Mouse (Mus musculus) lung, adult 2 months (tissue): ENCODE measurements around the gene Timm50. TPM values are rescaled to one million over a fixed set of nuclear protein-coding genes. Genes with fewer than 3 reads are reported as not detected.

Experiments
- DNase-seq: peaks from one replicate; pipeline ENCODE4 v3.0.0; 2022
- H3K4me1 ChIP-seq: fragments of 200-500 bp; 2 replicates; pipeline ENCODE4 v1.6.1; 2011; ENCODE audit warnings: low read length; ENCODE audit not compliant: control insufficient read depth, insufficient read depth
- H3K4me3 ChIP-seq: fragments of 200-500 bp; replicated peaks from 2 replicates; pipeline ENCODE3; 2011; ENCODE audit warnings: low read depth, mild to moderate bottlenecking, control low read depth, low read length; ENCODE audit errors: extremely low read depth
- CTCF ChIP-seq: fragments of 200-500 bp; IDR thresholded peaks from 2 replicates; pipeline ENCODE4 v1.5.1; 2011; ENCODE audit warnings: mild to moderate bottlenecking, low read length, control low read depth; ENCODE audit not compliant: insufficient read depth
- POLR2A ChIP-seq: fragments of 200-500 bp; IDR thresholded peaks from 2 replicates; pipeline ENCODE4 v1.6.1; 2011; ENCODE audit warnings: low read depth, mild to moderate bottlenecking, control low read depth, low read length, borderline replicate concordance; ENCODE audit errors: extremely low read depth
- WGBS: fragments of 180-500 bp; shearing (Covaris S2); methylation state at CpG from one replicate; pipeline ENCODE4 v1.1.7; 2018; 5-methylcytosine and 5-hydroxymethylcytosine counted together
- polyA plus RNA-seq: library from polyadenylated mRNA; depleted of rRNA; stranded (reverse); fragments of >200 nt; gene quantifications from 2 replicates; pipeline ENCODE4 v1.2.3, GENCODE M21; 2012; rRNA removed

The Timm50 gene
- polyA plus RNA-seq, 1 experiment, result 44.4 TPM

DNA sequence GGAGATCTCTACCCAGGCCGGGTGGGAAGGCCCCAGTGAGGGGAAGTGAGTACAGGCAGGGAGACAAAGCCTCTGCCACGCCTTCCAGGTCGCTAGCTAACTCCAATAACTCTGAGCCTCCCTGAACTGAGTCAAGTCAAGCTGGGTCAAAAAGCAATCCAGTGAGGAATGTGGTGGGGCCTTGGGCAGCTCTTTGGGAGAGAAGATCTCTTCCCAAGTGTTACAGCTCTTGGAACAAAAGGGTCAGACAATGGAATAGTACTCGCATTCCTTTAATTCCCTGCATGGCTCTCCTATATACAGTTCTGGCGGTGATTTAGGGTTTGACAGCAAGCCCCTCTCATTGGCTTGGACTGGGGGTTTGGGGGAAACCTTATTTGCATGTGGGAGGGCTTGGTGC, 49.0 kb downstream of the Timm50 start:
- no peaks in the 10 kb centered on the region for H3K4me1 ChIP-seq
- no peak for DNase-seq
- 45% methylated on average over 5 of the region's 5 CpGs for WGBS
- TF ChIP-seq POLR2A, result no peak
- no peak for TF ChIP-seq CTCF
- no peak overlapping the region for H3K4me3 ChIP-seq

Other genes with a start within 250 kb of the Timm50 start
- 7.5 and 19.2 TPM in 2 replicates for gene Fcgbp, start 240.8 kb downstream of the Timm50 start, polyA plus RNA-seq
- gene 9530053A07Rik, start 182.6 kb downstream of the Timm50 start, polyA plus RNA-seq, result 0.45 and 0.63 TPM in 2 replicates
- gene Fbl, start 142.4 kb downstream of the Timm50 start, polyA plus RNA-seq, result 32.4 and 40.9 TPM in 2 replicates
- 50.1 and 53.7 TPM in 2 replicates for gene Dyrk1b, start 132.6 kb downstream of the Timm50 start, polyA plus RNA-seq
- gene Eid2, start 44.2 kb downstream of the Timm50 start, polyA plus RNA-seq, result 5.2 and 8.1 TPM in 2 replicates
- 11.9 and 15.6 TPM in 2 replicates for gene Eid2b, start 34.3 kb downstream of the Timm50 start, polyA plus RNA-seq
- gene Selenov, start 20.9 kb downstream of the Timm50 start, polyA plus RNA-seq, result not detected in 2 replicates
- 0.12 and 0.20 TPM in 2 replicates for gene Dll3, start 9.8 kb downstream of the Timm50 start, polyA plus RNA-seq
- 98.7 and 109 TPM in 2 replicates for gene Supt5, start 26.7 kb upstream of the Timm50 start, polyA plus RNA-seq
- 529 and 774 TPM in 2 replicates for gene Rps16, start 38.6 kb upstream of the Timm50 start, polyA plus RNA-seq
- 37.5 and 40.0 TPM in 2 replicates for gene Plekhg2, start 60.5 kb upstream of the Timm50 start, polyA plus RNA-seq
- gene Zfp36, start 68.2 kb upstream of the Timm50 start, polyA plus RNA-seq, result 83.3 and 136 TPM in 2 replicates
- 37.3 and 39.2 TPM in 2 replicates for gene Med29, start 80.6 kb upstream of the Timm50 start, polyA plus RNA-seq
- gene Paf1, start 80.9 kb upstream of the Timm50 start, polyA plus RNA-seq, result 81.5 and 103 TPM in 2 replicates
- gene Gmfg, start 125.4 kb upstream of the Timm50 start, polyA plus RNA-seq, result 24.2 and 24.3 TPM in 2 replicates
- gene Lrfn1, start 139.9 kb upstream of the Timm50 start, polyA plus RNA-seq, result 5.5 and 7.0 TPM in 2 replicates
- not detected in 2 replicates for gene Ifnl2, start 198.4 kb upstream of the Timm50 start, polyA plus RNA-seq
- not detected in 2 replicates for gene Ifnl3, start 210.8 kb upstream of the Timm50 start, polyA plus RNA-seq
- gene Sycn, start 228.8 kb upstream of the Timm50 start, polyA plus RNA-seq, result 27.0 TPM in 1 of 2 replicates, not detected in the other
- 0.53 and 27.0 TPM in 2 replicates for gene Nccrp1, start 235.2 kb upstream of the Timm50 start, polyA plus RNA-seq